Mouse (Mus musculus) forebrain, embryonic 12.5 days (tissue): Measurements from ENCODE around the gene Upb1. TPM values are rescaled to one million over a fixed set of nuclear protein-coding genes. Genes with fewer than 3 reads are reported as not detected.

ENCODE experiments used
- ATAC-seq: fragments of 200-750 bp; cut with Nextera tagmentation; 2 replicates; pipeline ENCODE4 v1.8.0; 2017; ENCODE audit warnings: moderate TSS enrichment; ENCODE audit not compliant: low FRiP score
- H3K27ac ChIP-seq: fragments of 300-500 bp; sonication (generic); 2 replicates; pipeline ENCODE4 v1.5.1; 2016; ENCODE audit warnings: mild to moderate bottlenecking
- H3K27me3 ChIP-seq: fragments of 300-500 bp; sonication (generic); 2 replicates; pipeline ENCODE4 v1.6.1; 2016; ENCODE audit warnings: mild to moderate bottlenecking
- H3K36me3 ChIP-seq: fragments of 300-500 bp; sonication (generic); replicated peaks from 2 replicates; pipeline ENCODE4 v1.6.1; 2016; ENCODE audit warnings: mild to moderate bottlenecking
- H3K4me1 ChIP-seq: fragments of 300-500 bp; sonication (generic); 2 replicates; pipeline ENCODE4 v1.6.1; 2016
- H3K4me2 ChIP-seq: fragments of 300-500 bp; sonication (generic); 2 replicates; pipeline ENCODE4 v1.6.1; 2016; ENCODE audit warnings: mild to moderate bottlenecking, moderate library complexity
- H3K4me3 ChIP-seq: fragments of 300-500 bp; sonication (generic); replicated peaks from 2 replicates; pipeline ENCODE4 v1.5.1; 2016; ENCODE audit warnings: mild to moderate bottlenecking
- H3K9ac ChIP-seq: fragments of 300-500 bp; sonication (generic); 2 replicates; pipeline ENCODE4 v1.6.1; 2016; ENCODE audit warnings: mild to moderate bottlenecking
- H3K9me3 ChIP-seq: fragments of 300-500 bp; sonication (generic); 2 replicates; pipeline ENCODE4 v1.6.1; 2016
- WGBS: fragments of 180-500 bp; shearing (Covaris S2); methylation state at CpG from one replicate; pipeline ENCODE4 v1.1.7; 2016; 5-methylcytosine and 5-hydroxymethylcytosine counted together
- polyA plus RNA-seq: library from polyadenylated mRNA; unstranded; fragments of >200 nt; fragmentation: Nextera tagmentation; extraction: Ambion mirVana; gene quantifications from 2 replicates; pipeline ENCODE4 v1.2.1, GENCODE M21; 2016

Gene Upb1
- polyA plus RNA-seq, 1 experiment from 2014 or later, result not detected

DNA sequence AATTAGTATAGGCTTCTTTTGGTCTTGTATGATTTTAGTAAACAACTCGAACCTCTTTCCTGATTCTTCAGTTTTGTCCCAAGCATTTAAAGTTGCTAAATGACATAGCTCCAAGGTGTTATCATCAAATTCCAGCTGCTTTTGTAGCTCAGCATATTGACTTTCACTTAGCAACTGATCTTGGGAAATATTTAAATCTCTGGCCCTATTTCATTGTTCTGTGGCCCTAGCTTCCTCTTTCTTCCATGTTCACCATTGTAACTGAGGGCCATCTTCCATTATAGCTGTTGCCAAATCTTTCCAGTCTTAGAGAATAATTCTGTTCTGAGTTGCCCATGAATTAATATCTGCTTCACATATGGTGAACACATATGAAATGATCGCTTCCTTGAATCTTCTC, 89.8 kb downstream of the Upb1 start:
- Histone ChIP-seq H3K27me3 (no peaks in the 10 kb centered on the region), H3K4me3 (no peak overlapping the region), H3K9me3 (no peaks in the 10 kb centered on the region), H3K4me2 (no peak overlapping the region), H3K27ac (no peak overlapping the region), H3K4me1 (no peaks in the 10 kb centered on the region), H3K9ac (no peak overlapping the region), H3K36me3 (no peaks in the 10 kb centered on the region)
- WGBS, result 79% methylated on average over 2 of the region's 2 CpGs
- ATAC-seq, result no peak

Other genes starting within 250 kb of the Upb1 start
- 50.5 and 52.2 TPM in 2 replicates for gene Specc1l, start 189.0 kb upstream of the Upb1 start, polyA plus RNA-seq
- gene Adora2a, start 84.2 kb upstream of the Upb1 start, polyA plus RNA-seq, result 3.2 and 3.6 TPM in 2 replicates
- gene Snrpd3, start 116.4 kb downstream of the Upb1 start, polyA plus RNA-seq, result 204 and 215 TPM in 2 replicates
- gene Gucd1, start 116.9 kb downstream of the Upb1 start, polyA plus RNA-seq, result 23.5 and 24.4 TPM in 2 replicates
- 5.5 and 7.4 TPM in 2 replicates for gene Lrrc75b, start 159.2 kb downstream of the Upb1 start, polyA plus RNA-seq
- 0.58 and 2.3 TPM in 2 replicates for gene Ggt1, start 160.5 kb downstream of the Upb1 start, polyA plus RNA-seq
- 0.74 and 0.90 TPM in 2 replicates for gene Ggt5, start 188.2 kb downstream of the Upb1 start, polyA plus RNA-seq
- 1.6 TPM in 2 replicates for gene Susd2, start 242.9 kb downstream of the Upb1 start, polyA plus RNA-seq